Mouse (Mus musculus) intestine, embryonic 14.5 days (tissue): Measurements from ENCODE around the gene Frmd4a. TPM values are rescaled to one million over a fixed set of nuclear protein-coding genes. Genes with fewer than 3 reads are reported as not detected.
A peak's percentile ranks its signal among the peaks of the same experiment; 100 is the strongest.
"Not testable (repeated sequence)": the region's sequence is repeated elsewhere in the genome, so short reads cannot be mapped to it uniquely, and the experiment has no call there.

Experiments used
- ATAC-seq: fragments of 200-750 bp; cut with Nextera tagmentation; replicated peaks from 2 replicates; pipeline ENCODE4 v1.8.0; 2017; ENCODE audit warnings: low read depth, moderate number of reproducible peaks, moderate TSS enrichment, moderate library complexity; ENCODE audit not compliant: low FRiP score, low TSS enrichment
- DNase-seq: peaks from one replicate; pipeline ENCODE4 v3.0.0-alpha.2; 2018; ENCODE audit warnings: low spot score
- H3K27ac ChIP-seq: fragments of 300-500 bp; sonication (generic); 2 replicates; pipeline ENCODE4 v1.5.1; 2014; ENCODE audit warnings: low read depth, mild to moderate bottlenecking, control low read depth
- H3K27me3 ChIP-seq: fragments of 300-500 bp; sonication (generic); replicated peaks from 2 replicates; pipeline ENCODE4 v1.6.1; 2014; ENCODE audit warnings: low read length, control low read depth; ENCODE audit not compliant: control insufficient read depth, insufficient read depth
- H3K36me3 ChIP-seq: fragments of 300-500 bp; sonication (generic); 2 replicates; pipeline ENCODE4 v1.6.1; 2014; ENCODE audit warnings: low read length, control low read depth; ENCODE audit not compliant: control insufficient read depth, insufficient read depth
- H3K4me1 ChIP-seq: fragments of 300-500 bp; sonication (generic); replicated peaks from 2 replicates; pipeline ENCODE4 v1.6.1; 2014; ENCODE audit warnings: low read length, control low read depth, mixed read lengths; ENCODE audit not compliant: control insufficient read depth, insufficient read depth
- H3K4me2 ChIP-seq: fragments of 300-500 bp; sonication (generic); 2 replicates; pipeline ENCODE4 v1.6.1; 2014; ENCODE audit warnings: low read length
- H3K4me3 ChIP-seq: fragments of 300-500 bp; sonication (generic); 2 replicates; pipeline ENCODE4 v1.5.1; 2014; ENCODE audit warnings: low read depth, low read length, control low read depth, mixed read lengths
- H3K9ac ChIP-seq: fragments of 300-500 bp; sonication (generic); 2 replicates; pipeline ENCODE4 v1.6.1; 2014; ENCODE audit warnings: mild to moderate bottlenecking, low read length
- H3K9me3 ChIP-seq: fragments of 300-500 bp; sonication (generic); 2 replicates; pipeline ENCODE4 v1.6.1; 2016; ENCODE audit warnings: low read length, control low read depth; ENCODE audit not compliant: control insufficient read depth
- WGBS: fragments of 180-500 bp; shearing (Covaris S2); extraction: QIAGEN DNeasy Blood & Tissue Kit; methylation state at CpG from one replicate; pipeline ENCODE4 v1.1.7; 2014; 5-methylcytosine and 5-hydroxymethylcytosine counted together
- polyA plus RNA-seq: library from polyadenylated mRNA; unstranded; fragments of >200 nt; fragmentation: Nextera tagmentation; extraction: Ambion mirVana; gene quantifications from 2 replicates; pipeline ENCODE4 v1.2.1, GENCODE M21; 2014

Gene Frmd4a
- polyA plus RNA-seq, 1 experiment from 2014 or later, result 28.8 TPM

GRCm38 (mm10) chr2:4332441-4332840, 314.9 kb downstream of the Frmd4a start:
- no peak overlapping the region for H3K4me2 ChIP-seq
- no peak for DNase-seq
- H3K4me3 ChIP-seq, result no peak overlapping the region
- peaks cover 38% of the 10 kb centered on the region for H3K4me1 ChIP-seq
- H3K9me3 ChIP-seq, result no peaks in the 10 kb centered on the region
- WGBS, result 37% methylated on average over 8 of the region's 8 CpGs
- peak overlapping the region; percentile 43; the same call in 1 of the 2 replicates for H3K27ac ChIP-seq
- H3K27me3 ChIP-seq, result no peaks in the 10 kb centered on the region
- no peak overlapping the region for H3K9ac ChIP-seq
- ATAC-seq, result no peak
- H3K36me3 ChIP-seq, result no peaks in the 10 kb centered on the region

GRCm38 (mm10) chr2:4334201-4334600, 316.7 kb downstream of the Frmd4a start:
- 23% methylated on average over 4 of the region's 4 CpGs for WGBS
- ATAC-seq, result no peak
- H3K27ac ChIP-seq, result 0 out of 2 replicates have a peak overlapping the region, but pooled peaks have one; percentile 4

GRCm38 (mm10) chr2:4334936-4335335, 317.4 kb downstream of the Frmd4a start:
- no peak overlapping the region for H3K9ac ChIP-seq
- H3K4me1 ChIP-seq, result peaks cover 34% of the 10 kb centered on the region
- H3K4me3 ChIP-seq, result no peak overlapping the region
- no peak overlapping the region for H3K4me2 ChIP-seq
- H3K27me3 ChIP-seq, result no peaks in the 10 kb centered on the region
- H3K36me3 ChIP-seq, result no peaks in the 10 kb centered on the region
- ATAC-seq, result no peak
- H3K9me3 ChIP-seq, result no peaks in the 10 kb centered on the region
- WGBS, result 71% methylated on average over 5 of the region's 5 CpGs
- H3K27ac ChIP-seq, result no peak overlapping the region
- no peak for DNase-seq

More at GRCm38 (mm10) chr2:4334201-4334600, 316.7 kb downstream of the Frmd4a start:
- Histone ChIP-seq H3K4me2 (no peak overlapping the region), H3K27me3 (no peaks in the 10 kb centered on the region), H3K4me3 (no peak overlapping the region), H3K9ac (no peak overlapping the region), H3K36me3 (no peaks in the 10 kb centered on the region), H3K9me3 (no peaks in the 10 kb centered on the region), H3K4me1 (peaks cover 34% of the 10 kb centered on the region)
- DNase-seq, result no peak

GRCm38 (mm10) chr2:4335881-4336280, 318.4 kb downstream of the Frmd4a start:
- no peak overlapping the region for H3K9ac ChIP-seq
- DNase-seq (no peak), ATAC-seq (no peak)
- H3K27me3 ChIP-seq, result no peaks in the 10 kb centered on the region
- H3K9me3 ChIP-seq, result no peaks in the 10 kb centered on the region
- H3K4me3 ChIP-seq, result no peak overlapping the region
- no peaks in the 10 kb centered on the region for H3K36me3 ChIP-seq
- no peak overlapping the region for H3K4me2 ChIP-seq
- H3K27ac ChIP-seq, result no peak overlapping the region
- WGBS, result 75% methylated on average over 4 of the region's 4 CpGs
- peaks cover 34% of the 10 kb centered on the region for H3K4me1 ChIP-seq

GRCm38 (mm10) chr2:4338290-4338689, 320.8 kb downstream of the Frmd4a start:
- not testable (repeated sequence) for H3K9ac ChIP-seq, ATAC-seq, H3K27me3 ChIP-seq, DNase-seq, H3K4me2 ChIP-seq, H3K36me3 ChIP-seq, H3K9me3 ChIP-seq, H3K27ac ChIP-seq, H3K4me3 ChIP-seq
- 62% methylated on average over 8 of the region's 8 CpGs for WGBS
- H3K4me1 ChIP-seq, result peaks cover 20% of the 10 kb centered on the region

GRCm38 (mm10) chr2:4339128-4339527, 321.6 kb downstream of the Frmd4a start:
- Histone ChIP-seq H3K4me1 (peaks cover 13% of the 10 kb centered on the region), H3K9me3 (no peaks in the 10 kb centered on the region), H3K27me3 (no peaks in the 10 kb centered on the region), H3K4me3 (no peak overlapping the region), H3K9ac (no peak overlapping the region), H3K27ac (no peak overlapping the region), H3K4me2 (no peak overlapping the region), H3K36me3 (no peaks in the 10 kb centered on the region)
- 58% methylated on average over 4 of the region's 4 CpGs for WGBS
- DNase-seq (no peak), ATAC-seq (no peak)

GRCm38 (mm10) chr2:4339530-4340218, 322.2 kb downstream of the Frmd4a start:
- H3K36me3 ChIP-seq, result no peaks in the 10 kb centered on the region
- 62% methylated on average over 3 of the region's 3 CpGs for WGBS
- H3K9ac ChIP-seq, result no peak overlapping the region
- DNase-seq (no peak), ATAC-seq (no peak)
- peaks cover 7% of the 10 kb centered on the region for H3K4me1 ChIP-seq
- H3K4me2 ChIP-seq, result no peak overlapping the region
- H3K9me3 ChIP-seq, result no peaks in the 10 kb centered on the region
- H3K4me3 ChIP-seq, result no peak overlapping the region
- H3K27ac ChIP-seq, result no peak overlapping the region
- H3K27me3 ChIP-seq, result no peaks in the 10 kb centered on the region

GRCm38 (mm10) chr2:4340378-4340777, 322.9 kb downstream of the Frmd4a start:
- no peak overlapping the region for H3K27ac ChIP-seq
- no peak overlapping the region for H3K9ac ChIP-seq
- ATAC-seq, result no peak
- peaks cover 6% of the 10 kb centered on the region for H3K4me1 ChIP-seq
- no peak overlapping the region for H3K4me2 ChIP-seq
- 77% methylated on average over 10 of the region's 10 CpGs for WGBS
- H3K36me3 ChIP-seq, result no peaks in the 10 kb centered on the region
- H3K27me3 ChIP-seq, result no peaks in the 10 kb centered on the region
- no peak for DNase-seq
- H3K4me3 ChIP-seq, result no peak overlapping the region
- H3K9me3 ChIP-seq, result no peaks in the 10 kb centered on the region

GRCm38 (mm10) chr2:4341141-4341540, 323.6 kb downstream of the Frmd4a start:
- DNase-seq (no peak), ATAC-seq (no peak)
- H3K9me3 ChIP-seq, result no peaks in the 10 kb centered on the region
- H3K27ac ChIP-seq, result no peak overlapping the region
- H3K9ac ChIP-seq, result no peak overlapping the region
- no peak overlapping the region for H3K4me3 ChIP-seq
- WGBS, result 38% methylated on average over 1 of the region's 1 CpGs
- no peak overlapping the region for H3K4me2 ChIP-seq
- H3K36me3 ChIP-seq, result no peaks in the 10 kb centered on the region
- H3K4me1 ChIP-seq, result peaks cover 12% of the 10 kb centered on the region
- no peaks in the 10 kb centered on the region for H3K27me3 ChIP-seq
